Comparison of ENCODE assay signal across 11 mouse cellular contexts in the genomic region with DNA sequence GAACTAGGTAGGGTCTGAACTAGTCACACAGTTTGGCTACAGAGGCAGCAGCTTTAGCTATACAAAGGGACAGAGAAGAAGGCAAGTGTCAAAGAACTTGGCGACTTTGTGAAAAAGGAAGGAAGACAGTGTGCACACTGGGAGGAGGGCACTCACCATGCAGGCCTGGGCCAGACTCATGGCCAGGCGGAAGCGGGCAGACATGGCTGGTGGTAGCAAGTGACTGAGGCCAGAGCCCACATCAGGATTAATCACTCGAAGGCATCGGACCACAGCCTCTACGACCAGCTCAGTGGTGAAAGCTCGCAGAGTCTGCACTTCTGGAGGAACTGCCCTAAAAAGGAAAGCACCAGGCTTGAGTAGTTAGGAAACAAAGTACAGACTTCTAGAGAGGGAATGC. TPM values are rescaled to one million over a fixed set of nuclear protein-coding genes. Genes with fewer than 3 reads are reported as not detected.
DNase-seq lines count a peak whose midpoint lies in the region; ATAC-seq and TF ChIP-seq lines count a peak whose summit lies in the region.
"Had no signal": no experiment of that assay in that cellular context is flagged by ENCODE, and none has a peak within 500 bp of the region (broad histone marks: within the 10 kb centered on the region; RNA-seq: fewer than 3 reads in every experiment).

No protein-coding gene starts in this region.

- intact Hi-C loops in gastrocnemius, postnatal 36 days (cut with DNase I), result no loop called here

- H3K4me3 ChIP-seq in hindbrain, embryonic 15.5 days, result no peak overlapping the region
- H3K4me3 ChIP-seq in hindbrain, postnatal 0 days (ENCODE audit: low read length), result no peak overlapping the region
- H3K4me3 ChIP-seq in CH12.LX (replicated peaks in 1 of 3; ENCODE audit: low read depth in 2 of 3, low read length in 2 of 3, poor library complexity in 1 of 3), result peak overlapping the region in 1 of 3 experiments; percentile 59
- no peak overlapping the region for H3K4me3 ChIP-seq in embryonic facial prominence, embryonic 15.5 days (replicated peaks)
- H3K4me3 ChIP-seq in liver, embryonic 15.5 days (replicated peaks), result peak overlapping the region; percentile 63

- no peak for DNase-seq in hindbrain, postnatal 0 days (ENCODE audit: low spot score)
- DNase-seq in CH12.LX (ENCODE audit: extremely low read depth), result no peak
- DNase-seq in cerebellum, postnatal 14 days, result no peak
- DNase-seq in cerebellum, postnatal 25 days, result no peak
- DNase-seq in gastrocnemius, postnatal 36 days, result no peak
- DNase-seq: right cerebral cortex, adult 18-20 months; thymus, postnatal 14 days had no signal

- TF ChIP-seq CTCF in hindbrain, postnatal 0 days (IDR thresholded peaks at IDR 0.05; ENCODE audit: low read depth), result no peak
- no peak for TF ChIP-seq CTCF in CH12.LX (conservative IDR thresholded peaks at IDR 0.05 in 1 of 2, IDR thresholded peaks at IDR 0.05 in 1 of 2; ENCODE audit: low read depth in 2 of 2, low read length in 2 of 2)

- TF ChIP-seq RAD21 in CH12.LX (IDR thresholded peaks at IDR 0.05; ENCODE audit: low read depth, low read length), result no peak

- TF ChIP-seq EP300 in CH12.LX (IDR thresholded peaks at IDR 0.05; ENCODE audit: low read length), result no peak

- H3K4me2 ChIP-seq in hindbrain, embryonic 15.5 days, result peak overlapping the region; percentile 55; the same call in 1 of the 2 replicates
- H3K4me2 ChIP-seq in hindbrain, postnatal 0 days (ENCODE audit: low read depth, low read length), result no peak overlapping the region
- H3K4me2 ChIP-seq in CH12.LX (ENCODE audit: insufficient read depth, low read depth, poor library complexity, severe bottlenecking), result peak overlapping the region; percentile 83
- H3K4me2 ChIP-seq in embryonic facial prominence, embryonic 15.5 days (replicated peaks), result peak overlapping the region; percentile 46; the same call in 1 of the 2 replicates
- peak overlapping the region; percentile 73 for H3K4me2 ChIP-seq in liver, embryonic 15.5 days

- H3K27me3 ChIP-seq in hindbrain, embryonic 15.5 days, result no peaks in the 10 kb centered on the region
- no peaks in the 10 kb centered on the region for H3K27me3 ChIP-seq in hindbrain, postnatal 0 days (ENCODE audit: insufficient read depth, low read length)
- H3K27me3 ChIP-seq in CH12.LX (replicated peaks), result peaks cover 5% of the 10 kb centered on the region
- no peaks in the 10 kb centered on the region for H3K27me3 ChIP-seq in embryonic facial prominence, embryonic 15.5 days
- peaks cover 14% of the 10 kb centered on the region; the same call in 1 of the 2 replicates for H3K27me3 ChIP-seq in liver, embryonic 15.5 days

- H3K9me3 ChIP-seq in hindbrain, embryonic 15.5 days, result no peaks in the 10 kb centered on the region
- H3K9me3 ChIP-seq in hindbrain, postnatal 0 days (ENCODE audit: low read length), result no peaks in the 10 kb centered on the region
- no peaks in the 10 kb centered on the region for H3K9me3 ChIP-seq in CH12.LX (replicated peaks; ENCODE audit: low read length)
- H3K9me3 ChIP-seq in embryonic facial prominence, embryonic 15.5 days (replicated peaks), result no peaks in the 10 kb centered on the region
- H3K9me3 ChIP-seq in liver, embryonic 15.5 days (replicated peaks), result no peaks in the 10 kb centered on the region

- H3K9ac ChIP-seq in hindbrain, embryonic 15.5 days, result no peak overlapping the region
- H3K9ac ChIP-seq in hindbrain, postnatal 0 days (replicated peaks; ENCODE audit: low read length), result no peak overlapping the region; the same call in 1 of the 2 replicates
- H3K9ac ChIP-seq in CH12.LX (ENCODE audit: insufficient read depth, low read depth), result peak overlapping the region; percentile 81; the same call in 1 of the 2 replicates
- H3K9ac ChIP-seq in embryonic facial prominence, embryonic 15.5 days, result no peak overlapping the region
- H3K9ac ChIP-seq in liver, embryonic 15.5 days, result 0 out of 2 replicates have a peak overlapping the region, but pooled peaks have one; percentile 56

- no peaks in the 10 kb centered on the region for H3K36me3 ChIP-seq in hindbrain, embryonic 15.5 days
- H3K36me3 ChIP-seq in hindbrain, postnatal 0 days (ENCODE audit: insufficient read depth, low read length), result no peaks in the 10 kb centered on the region
- H3K36me3 ChIP-seq in CH12.LX (replicated peaks in 1 of 2; ENCODE audit: control insufficient read depth in 1 of 2, insufficient read depth in 1 of 2, low read length in 1 of 2), result peaks cover 20 to 41% of the 10 kb centered on the region in 2 experiments
- H3K36me3 ChIP-seq in embryonic facial prominence, embryonic 15.5 days, result 0 out of 2 replicates have a peak, but pooled peaks cover 1% of the 10 kb centered on the region
- 0 out of 2 replicates have a peak, but pooled peaks cover 4% of the 10 kb centered on the region for H3K36me3 ChIP-seq in liver, embryonic 15.5 days (replicated peaks)

- H3K4me1 ChIP-seq in hindbrain, embryonic 15.5 days (replicated peaks), result peaks cover 9% of the 10 kb centered on the region
- no peaks in the 10 kb centered on the region for H3K4me1 ChIP-seq in hindbrain, postnatal 0 days (ENCODE audit: insufficient read depth, low read length)
- H3K4me1 ChIP-seq in CH12.LX (ENCODE audit: control insufficient read depth in 1 of 2, insufficient read depth in 2 of 2), result peaks cover 3 to 12% of the 10 kb centered on the region in 2 experiments; a peak in 3 of 4 replicates
- H3K4me1 ChIP-seq in embryonic facial prominence, embryonic 15.5 days, result no peaks in the 10 kb centered on the region
- peaks cover 14% of the 10 kb centered on the region; the same call in 1 of the 2 replicates for H3K4me1 ChIP-seq in liver, embryonic 15.5 days (replicated peaks)

- H3K79me2 ChIP-seq in CH12.LX (replicated peaks; ENCODE audit: control insufficient read depth, extremely low read depth, insufficient read depth, poor library complexity, severe bottlenecking), result peaks cover 3% of the 10 kb centered on the region; the same call in 1 of the 2 replicates

- no peak for TF ChIP-seq POLR2A in CH12.LX (IDR thresholded peaks at IDR 0.05; ENCODE audit: low read depth, low read length)

- WGBS in hindbrain, embryonic 15.5 days, result 86% methylated on average over 7 of the region's 7 CpGs
- 90% methylated on average over 7 of the region's 7 CpGs for WGBS in hindbrain, postnatal 0 days
- 82% methylated on average over 7 of the region's 7 CpGs for WGBS in embryonic facial prominence, embryonic 15.5 days
- 56% methylated on average over 7 of the region's 7 CpGs for WGBS in liver, embryonic 15.5 days (ENCODE audit: insufficient replicate concordance)

- dilution Hi-C loops in CH12.LX (cut with MboI; ENCODE audit: extremely low pct_ligation_motif_present, extremely low pct_unique_long_range_greater_than_20kb, low sequenced_read_pairs), result no loop called here

- no peak for ATAC-seq in hindbrain, embryonic 15.5 days (ENCODE audit: low FRiP score, low read depth)
- no peak for ATAC-seq in hindbrain, postnatal 0 days
- no peak for ATAC-seq in embryonic facial prominence, embryonic 15.5 days (ENCODE audit: insufficient number of reproducible peaks, low FRiP score, low TSS enrichment, low read depth)
- ATAC-seq in liver, embryonic 15.5 days (ENCODE audit: insufficient read depth), result no peak

- H3K27ac ChIP-seq in hindbrain, embryonic 15.5 days (replicated peaks), result no peak overlapping the region
- H3K27ac ChIP-seq in hindbrain, postnatal 0 days, result no peak overlapping the region
- H3K27ac ChIP-seq in CH12.LX (ENCODE audit: insufficient read depth, low read depth), result no peak overlapping the region
- H3K27ac ChIP-seq in embryonic facial prominence, embryonic 15.5 days (replicated peaks), result no peak overlapping the region
- H3K27ac ChIP-seq in liver, embryonic 15.5 days (replicated peaks), result 0 out of 2 replicates have a peak overlapping the region, but pooled peaks have one; percentile 19

- in situ Hi-C loops in CH12.LX (cut with MboI; ENCODE audit: low pct_ligation_motif_present, low pct_unique_long_range_greater_than_20kb, low sequenced_read_pairs), result no loop called here

RNA-seq across cellular contexts. Expression of gene Ccdc22, which starts 1.3 kb away (rescaled TPM):
- polyA plus RNA-seq in hindbrain, embryonic 15.5 days (2015; fragmentation: Nextera tagmentation; extraction: Ambion mirVana), result 30.6 and 31.5 TPM in 2 replicates
- total RNA-seq in hindbrain, postnatal 0 days (2014; rRNA removed), result 35.6 and 47.6 TPM in 2 replicates
- polyA plus RNA-seq in hindbrain, postnatal 0 days (2015; fragmentation: Nextera tagmentation; extraction: Ambion mirVana), result 20.5 and 21.5 TPM in 2 replicates
- total RNA-seq in CH12.LX (2012; rRNA removed) (32.4 and 34.7 TPM in 2 replicates), CH12.LX (2014; rRNA removed) (24.4 and 26.0 TPM in 2 replicates)
- polyA plus RNA-seq in CH12.LX (2012; ENCODE audit: insufficient read length, low read depth), result 23.9 and 26.2 TPM in 2 replicates
- 27.4 and 29.9 TPM in 2 replicates for polyA plus RNA-seq in embryonic facial prominence, embryonic 15.5 days (2015; fragmentation: Nextera tagmentation; extraction: Ambion mirVana)
- polyA plus RNA-seq in liver, embryonic 15.5 days (2015; fragmentation: Nextera tagmentation; extraction: Ambion mirVana), result 18.0 and 19.8 TPM in 2 replicates
- total RNA-seq in gastrocnemius, postnatal 36 days (2021), result 10 to 100 TPM in 1 of 2 experiments, 1 to 10 TPM in 1; 9.8 to 11.5 TPM

RNA-seq across cellular contexts. Expression of gene Cacna1f, which starts 2.9 kb away (rescaled TPM):
- 0.14 and 0.22 TPM in 2 replicates for polyA plus RNA-seq in hindbrain, embryonic 15.5 days (2015; fragmentation: Nextera tagmentation; extraction: Ambion mirVana)
- total RNA-seq in hindbrain, postnatal 0 days (2014; rRNA removed), result 0.10 TPM in 1 of 2 replicates, not detected in the other
- 0.11 and 0.33 TPM in 2 replicates for polyA plus RNA-seq in hindbrain, postnatal 0 days (2015; fragmentation: Nextera tagmentation; extraction: Ambion mirVana)
- 0.17 and 0.21 TPM in 2 replicates for total RNA-seq in CH12.LX (2012; rRNA removed)
- total RNA-seq in CH12.LX (2014; rRNA removed), result not detected in 2 replicates
- polyA plus RNA-seq in CH12.LX (2012; ENCODE audit: insufficient read length, low read depth), result 0.07 TPM in 1 of 2 replicates, not detected in the other
- polyA plus RNA-seq in embryonic facial prominence, embryonic 15.5 days (2015; fragmentation: Nextera tagmentation; extraction: Ambion mirVana), result 0.03 and 0.11 TPM in 2 replicates
- polyA plus RNA-seq in liver, embryonic 15.5 days (2015; fragmentation: Nextera tagmentation; extraction: Ambion mirVana), result 0.07 and 0.09 TPM in 2 replicates
- total RNA-seq in gastrocnemius, postnatal 36 days (2021), result not detected
- total RNA-seq: ES-E14 had no signal

RNA-seq across cellular contexts. Expression of gene Ppp1r3f, which starts 29.9 kb away (rescaled TPM):
- polyA plus RNA-seq in hindbrain, embryonic 15.5 days (2015; fragmentation: Nextera tagmentation; extraction: Ambion mirVana), result 6.8 and 7.4 TPM in 2 replicates
- 19.7 and 23.3 TPM in 2 replicates for total RNA-seq in hindbrain, postnatal 0 days (2014; rRNA removed)
- polyA plus RNA-seq in hindbrain, postnatal 0 days (2015; fragmentation: Nextera tagmentation; extraction: Ambion mirVana), result 7.1 and 8.6 TPM in 2 replicates
- total RNA-seq in CH12.LX (2012; rRNA removed), result 0.29 and 0.51 TPM in 2 replicates
- 0.13 TPM in 1 of 2 replicates, not detected in the other for total RNA-seq in CH12.LX (2014; rRNA removed)
- polyA plus RNA-seq in CH12.LX (2012; ENCODE audit: insufficient read length, low read depth), result 0.16 and 0.57 TPM in 2 replicates
- polyA plus RNA-seq in embryonic facial prominence, embryonic 15.5 days (2015; fragmentation: Nextera tagmentation; extraction: Ambion mirVana), result 2.3 and 2.6 TPM in 2 replicates
- 0.06 and 0.21 TPM in 2 replicates for polyA plus RNA-seq in liver, embryonic 15.5 days (2015; fragmentation: Nextera tagmentation; extraction: Ambion mirVana)
- total RNA-seq in gastrocnemius, postnatal 36 days (2021), result 1 to 10 TPM; 2.0 TPM

RNA-seq across cellular contexts. Expression of gene Foxp3, which starts 30.6 kb away (rescaled TPM):
- polyA plus RNA-seq in hindbrain, embryonic 15.5 days (2015; fragmentation: Nextera tagmentation; extraction: Ambion mirVana), result 0.06 and 0.16 TPM in 2 replicates
- total RNA-seq in hindbrain, postnatal 0 days (2014; rRNA removed), result not detected in 2 replicates
- polyA plus RNA-seq in hindbrain, postnatal 0 days (2015; fragmentation: Nextera tagmentation; extraction: Ambion mirVana), result 0.08 and 0.10 TPM in 2 replicates
- total RNA-seq in CH12.LX (2012; rRNA removed), result 0.38 and 0.55 TPM in 2 replicates
- total RNA-seq in CH12.LX (2014; rRNA removed), result not detected in 2 replicates
- 0.21 and 0.40 TPM in 2 replicates for polyA plus RNA-seq in CH12.LX (2012; ENCODE audit: insufficient read length, low read depth)
- polyA plus RNA-seq in embryonic facial prominence, embryonic 15.5 days (2015; fragmentation: Nextera tagmentation; extraction: Ambion mirVana), result 0.11 TPM in 2 replicates
- 0.02 and 0.23 TPM in 2 replicates for polyA plus RNA-seq in liver, embryonic 15.5 days (2015; fragmentation: Nextera tagmentation; extraction: Ambion mirVana)
- total RNA-seq in gastrocnemius, postnatal 36 days (2021), result under 1 TPM in 1 of 2 experiments, not detected in 1; 0.18 TPM

RNA-seq across cellular contexts. Expression of gene Syp, which starts 34.3 kb away (rescaled TPM):
- 195 and 197 TPM in 2 replicates for polyA plus RNA-seq in hindbrain, embryonic 15.5 days (2015; fragmentation: Nextera tagmentation; extraction: Ambion mirVana)
- total RNA-seq in hindbrain, postnatal 0 days (2014; rRNA removed), result 500 and 512 TPM in 2 replicates
- polyA plus RNA-seq in hindbrain, postnatal 0 days (2015; fragmentation: Nextera tagmentation; extraction: Ambion mirVana), result 320 and 325 TPM in 2 replicates
- 0.80 and 1.2 TPM in 2 replicates for total RNA-seq in CH12.LX (2012; rRNA removed)
- 0.27 TPM in 2 replicates for total RNA-seq in CH12.LX (2014; rRNA removed)
- polyA plus RNA-seq in CH12.LX (2012; ENCODE audit: insufficient read length, low read depth), result 0.65 and 0.74 TPM in 2 replicates
- 4.7 and 5.3 TPM in 2 replicates for polyA plus RNA-seq in embryonic facial prominence, embryonic 15.5 days (2015; fragmentation: Nextera tagmentation; extraction: Ambion mirVana)
- polyA plus RNA-seq in liver, embryonic 15.5 days (2015; fragmentation: Nextera tagmentation; extraction: Ambion mirVana), result 0.33 and 0.36 TPM in 2 replicates
- total RNA-seq in gastrocnemius, postnatal 36 days (2021), result 1 to 10 TPM; 1.1 TPM

Comparison
In these comparisons a context has a peak if more than half of its experiments do, and no peak if none do; other contexts are left out.
1. H3K9ac ChIP-seq: peak in CH12.LX (single experiment) and liver, embryonic 15.5 days (single experiment); none in hindbrain, embryonic 15.5 days (single experiment), hindbrain, postnatal 0 days (single experiment) and embryonic facial prominence, embryonic 15.5 days (single experiment).